Mouse (Mus musculus) kidney, adult 2 months (tissue): ENCODE results near the gene Kcnj15.

ENCODE experiments used
- CTCF ChIP-seq: fragments of 200-500 bp; conservative IDR thresholded peaks from 2 replicates; pipeline ENCODE4 v1.5.1; 2011; ENCODE audit warnings: low read depth, mild to moderate bottlenecking, control low read depth, low read length, moderate library complexity, mixed read lengths; ENCODE audit not compliant: insufficient read depth, insufficient read length
- POLR2A ChIP-seq: fragments of 200-500 bp; IDR thresholded peaks from one replicate; pipeline ENCODE4 v1.6.1; 2011; ENCODE audit warnings: low read depth, low read length, control low read depth

GRCm38 (mm10) chr16:95214251-95215197, 42.8 kb upstream of the Kcnj15 start:
- TF ChIP-seq POLR2A (no peak), CTCF (no peak)
